Mouse (Mus musculus) mature B cell (primary cell): ENCODE measurements around the gene Rbfox3.

Experiments used
- in situ Hi-C: fragments of 300-500 bp; cut with MboI; formaldehyde crosslinking; loops from 2 replicates; pipeline ENCODE4 v1.14.3; 2019

Rbfox3 gene

DNA sequence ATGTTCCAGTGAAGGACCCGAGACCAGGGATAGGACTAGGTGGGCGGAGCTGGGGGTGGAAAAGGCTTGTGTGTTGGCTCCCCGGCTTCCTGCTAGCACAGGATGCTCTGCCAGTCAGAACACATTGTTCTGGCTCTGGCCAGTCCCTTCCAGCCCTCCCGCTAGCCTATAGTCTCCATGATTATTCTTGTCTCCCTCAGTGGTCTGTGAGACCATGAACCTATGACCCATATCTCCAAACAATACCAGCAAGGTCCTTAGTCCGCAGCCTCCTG lies 407.3 kb downstream of the Rbfox3 start:
- in situ Hi-C loops, result no loop called here

DNA sequence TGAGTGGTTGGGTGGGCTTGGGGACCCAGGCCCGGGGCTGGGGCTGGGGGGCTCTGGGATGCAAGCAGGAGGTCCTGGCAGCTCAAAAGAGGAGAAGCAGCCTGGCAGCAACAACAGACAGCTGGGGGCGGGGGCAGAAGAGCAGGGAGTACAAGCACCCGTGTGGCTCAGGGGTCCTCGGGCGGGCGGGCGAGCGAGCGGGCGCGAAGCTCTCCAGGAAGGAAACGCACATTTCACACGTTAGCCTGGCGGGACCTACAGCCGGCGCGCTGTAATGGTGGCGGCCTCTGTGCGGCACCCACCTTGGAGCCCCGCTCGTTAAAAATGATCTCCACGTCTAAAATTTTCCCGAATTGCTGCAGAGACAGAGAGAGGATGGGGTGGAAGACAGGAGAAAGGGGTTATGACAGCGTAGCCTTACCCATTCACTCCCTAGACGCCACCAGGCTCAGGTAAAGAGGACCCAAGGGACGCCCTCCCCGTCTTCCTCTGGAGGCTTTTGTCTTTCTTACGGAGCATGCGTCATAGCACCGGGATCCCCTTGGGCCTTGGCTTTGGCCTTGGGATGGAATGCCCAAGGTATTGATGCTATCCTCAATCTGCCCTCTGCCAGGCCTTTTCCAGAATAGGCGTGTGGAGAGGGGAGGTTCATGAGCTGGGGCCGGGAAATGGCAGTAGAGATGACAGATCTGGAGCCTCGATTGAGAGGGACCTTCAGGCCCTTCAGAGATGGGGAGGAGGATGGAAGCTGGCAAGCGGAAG lies 407.8 kb downstream of the Rbfox3 start:
- in situ Hi-C loops, result no loop called here

DNA sequence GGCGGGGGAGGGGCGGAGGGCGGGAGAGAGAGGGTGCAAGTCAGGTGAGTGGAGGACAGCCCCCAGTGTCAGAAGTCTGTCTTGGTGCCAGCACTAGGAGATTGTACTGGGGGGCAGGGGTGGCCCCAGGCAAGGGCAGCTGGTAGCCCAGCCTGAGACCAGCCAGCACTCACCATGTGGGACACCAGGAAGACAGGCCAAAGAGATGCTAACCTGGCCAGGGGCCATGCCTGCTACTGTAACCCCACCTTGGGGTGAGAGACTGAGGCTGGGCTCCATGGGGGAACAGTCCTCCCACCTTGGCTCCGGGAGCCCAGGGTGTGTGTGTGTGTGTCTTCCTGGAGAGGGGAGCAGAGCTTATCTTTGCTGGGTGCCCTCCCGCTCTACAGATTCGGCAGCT lies 408.4 kb downstream of the Rbfox3 start:
- in situ Hi-C loops, result no loop called here

DNA sequence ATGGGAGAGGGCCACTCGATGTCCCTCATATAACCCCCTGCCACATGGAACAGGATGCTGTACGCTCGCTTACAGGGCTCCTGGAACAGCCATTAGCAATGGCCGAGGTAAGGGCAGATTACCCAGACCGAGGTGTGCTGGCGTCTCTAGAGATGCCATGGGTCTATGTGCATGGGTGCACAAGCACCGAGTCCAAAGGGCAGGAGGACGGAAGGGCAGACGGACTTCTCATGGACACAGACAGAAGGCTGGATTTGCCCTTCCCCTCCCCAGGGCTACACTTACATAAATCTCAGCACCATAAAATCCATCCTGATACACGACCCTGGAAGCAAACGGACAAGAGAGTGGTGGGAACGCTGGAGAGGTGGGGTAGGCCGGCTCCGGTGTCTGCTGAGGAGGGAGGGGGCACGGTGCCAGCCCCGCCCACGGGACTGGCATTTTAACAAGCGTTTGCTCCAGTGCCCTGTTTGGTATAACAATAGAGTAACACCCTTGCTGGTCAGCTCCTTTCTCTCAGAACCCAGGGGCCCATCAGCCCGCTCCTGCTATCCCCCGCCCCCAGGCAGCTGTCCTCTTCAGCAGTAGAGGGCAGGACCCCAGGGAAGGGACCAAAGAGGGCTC lies 415.2 kb downstream of the Rbfox3 start:
- in situ Hi-C loops, result no loop called here

DNA sequence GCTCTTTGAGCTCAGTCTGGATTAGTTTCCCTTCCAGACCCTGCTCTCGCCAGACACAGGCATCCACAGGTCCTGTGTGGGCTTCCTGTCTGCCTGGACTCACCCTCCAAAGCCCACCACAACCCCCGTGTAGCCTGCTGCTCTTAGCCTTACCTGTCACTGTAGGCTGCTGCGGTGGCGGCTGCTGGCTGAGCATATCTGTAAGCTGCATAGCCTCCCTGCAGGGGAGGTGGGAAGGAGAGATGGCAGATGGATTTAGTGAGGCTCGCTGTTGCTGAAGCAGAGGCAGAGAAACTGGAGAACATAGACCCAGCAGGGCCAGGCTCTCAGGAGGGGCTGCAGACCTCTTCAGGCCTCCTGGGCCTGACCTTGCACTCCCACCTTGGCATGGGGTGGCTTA lies 416.3 kb downstream of the Rbfox3 start:
- in situ Hi-C loops, result no loop called here

DNA sequence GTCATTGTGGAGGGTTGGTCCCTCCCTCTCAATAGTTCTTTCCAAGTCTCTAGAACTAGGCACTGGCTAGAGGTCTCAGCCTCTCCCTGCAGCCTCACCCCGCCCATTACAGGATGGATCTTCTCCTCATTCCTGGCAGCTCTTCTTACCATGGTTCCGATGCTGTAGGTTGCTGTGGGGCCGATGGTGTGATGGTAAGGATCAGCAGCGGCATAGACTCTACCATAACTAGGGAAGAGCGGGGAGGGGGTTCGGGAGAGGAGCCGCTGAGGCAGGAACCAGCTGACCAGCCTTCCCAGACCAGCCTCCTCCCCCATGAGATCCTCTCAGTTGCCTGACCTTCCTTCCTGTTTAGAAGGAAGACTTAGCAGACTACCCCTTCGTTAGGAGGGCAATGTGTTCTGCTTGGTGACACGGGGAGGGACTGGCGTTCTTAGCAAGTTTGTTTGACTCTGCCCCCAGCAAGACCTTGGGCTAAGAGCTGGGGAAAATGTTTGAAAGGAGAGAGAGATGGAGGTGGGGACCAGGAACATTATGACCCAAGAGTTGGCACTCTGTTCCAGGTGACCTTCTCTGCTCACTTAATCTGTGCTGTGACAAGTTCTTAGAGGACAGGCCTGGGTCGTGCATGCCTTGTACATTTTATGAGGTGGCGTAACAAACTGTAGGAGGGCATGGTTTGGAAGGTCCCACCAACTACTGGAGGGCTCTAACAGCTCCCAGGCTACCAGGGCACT lies 417.2 kb downstream of the Rbfox3 start:
- in situ Hi-C loops, result no loop called here

DNA sequence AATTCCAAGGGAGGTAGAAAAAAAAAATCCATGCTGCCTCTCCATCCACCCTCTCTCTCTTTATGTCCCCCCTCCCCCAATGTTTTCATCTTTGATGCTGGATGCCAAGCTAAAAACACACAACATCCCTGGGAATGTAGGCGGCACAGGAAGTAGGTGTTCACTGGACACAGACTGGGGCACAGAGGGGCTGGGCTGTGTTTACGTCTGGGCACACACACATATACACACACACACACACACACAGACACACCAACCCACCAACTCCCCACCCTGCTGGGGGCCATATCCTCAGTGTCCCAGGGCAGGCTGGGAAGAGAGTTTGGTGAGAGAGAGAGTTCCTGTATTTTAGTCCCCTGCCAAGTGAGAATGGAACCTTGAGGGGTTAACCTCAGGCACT lies 417.9 kb downstream of the Rbfox3 start:
- in situ Hi-C loops, result no loop called here

DNA sequence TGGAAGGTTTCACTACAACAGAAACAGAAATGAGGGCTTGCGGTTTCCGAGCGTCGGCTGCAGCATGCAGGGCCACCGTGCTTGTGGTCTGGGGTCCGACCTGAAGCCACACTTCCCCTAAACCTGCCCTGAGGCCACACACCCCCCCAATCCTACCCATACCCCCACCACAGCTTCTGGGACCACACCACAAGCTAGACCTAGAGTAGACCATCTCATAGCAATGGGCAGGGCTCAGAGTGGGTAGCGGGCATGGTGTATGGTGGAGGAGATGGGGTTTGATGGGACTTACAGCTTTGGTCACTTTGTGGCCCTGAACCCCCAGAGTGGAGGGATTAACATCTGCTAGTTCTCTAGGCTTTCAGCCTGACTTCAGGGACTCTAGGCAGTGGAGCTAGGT lies 420.2 kb downstream of the Rbfox3 start:
- in situ Hi-C loops, result no loop called here

DNA sequence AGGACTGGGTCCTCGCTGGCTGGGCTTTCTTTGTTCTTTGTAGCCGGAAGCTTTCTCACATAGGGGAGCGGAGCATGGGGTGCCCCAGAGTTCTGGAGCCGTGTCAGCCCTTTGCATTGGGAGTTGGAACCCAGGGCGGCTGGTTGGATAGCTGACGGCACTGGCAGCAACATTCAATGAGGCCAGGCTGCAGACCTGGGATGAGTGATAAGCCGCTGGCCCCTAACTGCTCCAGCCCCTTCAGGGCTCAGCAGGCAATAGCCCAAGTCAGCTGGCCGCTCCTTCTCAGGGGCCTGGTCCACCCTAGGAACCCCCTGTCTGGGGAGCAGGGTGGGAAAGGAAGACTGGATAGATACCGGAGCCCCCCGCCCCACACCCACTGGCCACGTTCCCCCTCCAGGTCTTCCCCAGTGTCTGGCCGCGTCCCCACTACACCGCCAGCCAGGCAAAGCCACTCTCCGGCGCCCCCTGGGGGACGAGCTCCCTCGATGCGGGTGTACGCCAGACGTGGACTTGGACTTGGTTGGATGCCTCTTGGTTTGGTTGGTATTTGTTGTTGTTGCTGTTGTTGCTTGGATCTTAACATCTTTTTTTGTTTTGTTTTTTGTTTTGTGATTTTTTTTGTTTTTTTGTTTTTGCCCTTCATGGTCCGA lies 420.7 kb downstream of the Rbfox3 start:
- in situ Hi-C loops, result no loop called here

DNA sequence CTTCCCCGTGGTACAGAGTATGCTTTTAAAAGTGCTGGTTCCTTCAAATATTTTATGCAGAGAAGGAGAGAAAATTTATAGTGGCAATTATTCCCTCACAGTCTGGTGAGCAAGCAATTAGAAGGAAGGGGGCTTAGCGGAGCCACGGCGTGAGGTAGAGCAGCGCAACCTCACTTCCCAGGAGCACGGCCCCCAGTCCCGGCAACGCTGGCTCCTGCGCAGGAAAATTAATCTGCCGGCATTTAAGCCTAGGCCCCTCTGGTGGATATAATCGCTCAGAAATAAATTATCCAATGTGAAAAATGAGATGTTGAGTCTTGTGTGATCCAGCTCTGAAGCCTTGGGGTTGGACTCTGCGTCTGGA lies 422.5 kb downstream of the Rbfox3 start:
- in situ Hi-C loops, result no loop called here

DNA sequence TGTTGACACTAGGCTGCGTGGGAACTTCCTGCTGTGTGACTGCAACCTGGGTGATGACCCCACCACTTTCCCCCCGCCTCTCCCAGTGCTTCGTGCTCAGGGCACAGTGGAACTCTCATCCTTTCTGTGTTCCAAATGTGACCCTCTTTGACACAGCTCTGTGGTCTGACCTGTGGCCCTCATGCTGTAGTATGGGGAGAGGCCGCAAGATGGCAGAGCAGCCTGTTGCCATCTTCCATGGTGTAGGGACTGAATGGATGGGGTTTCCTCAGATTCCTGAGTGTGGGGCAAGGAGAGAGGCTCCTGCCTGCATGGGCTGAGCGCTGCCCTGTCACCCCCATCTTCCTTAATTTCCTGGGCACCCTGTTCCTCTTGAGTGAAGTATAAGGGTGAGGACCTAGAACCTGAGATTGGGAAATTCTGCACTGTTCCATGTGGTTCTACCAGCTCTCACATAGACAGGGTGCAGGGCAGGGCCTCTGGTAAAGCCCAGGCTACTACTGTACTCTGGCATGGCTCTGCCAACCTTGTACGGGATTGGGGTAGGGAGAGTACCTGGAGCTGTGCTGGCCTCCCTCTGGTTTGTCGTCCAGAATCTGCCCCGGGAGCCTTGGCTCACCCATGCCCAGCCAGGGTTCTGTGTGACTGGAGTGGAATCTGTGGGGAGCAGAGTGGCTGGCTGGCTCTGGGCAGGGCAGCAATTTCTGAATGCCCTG lies 423.0 kb downstream of the Rbfox3 start:
- in situ Hi-C loops, result no loop called here

DNA sequence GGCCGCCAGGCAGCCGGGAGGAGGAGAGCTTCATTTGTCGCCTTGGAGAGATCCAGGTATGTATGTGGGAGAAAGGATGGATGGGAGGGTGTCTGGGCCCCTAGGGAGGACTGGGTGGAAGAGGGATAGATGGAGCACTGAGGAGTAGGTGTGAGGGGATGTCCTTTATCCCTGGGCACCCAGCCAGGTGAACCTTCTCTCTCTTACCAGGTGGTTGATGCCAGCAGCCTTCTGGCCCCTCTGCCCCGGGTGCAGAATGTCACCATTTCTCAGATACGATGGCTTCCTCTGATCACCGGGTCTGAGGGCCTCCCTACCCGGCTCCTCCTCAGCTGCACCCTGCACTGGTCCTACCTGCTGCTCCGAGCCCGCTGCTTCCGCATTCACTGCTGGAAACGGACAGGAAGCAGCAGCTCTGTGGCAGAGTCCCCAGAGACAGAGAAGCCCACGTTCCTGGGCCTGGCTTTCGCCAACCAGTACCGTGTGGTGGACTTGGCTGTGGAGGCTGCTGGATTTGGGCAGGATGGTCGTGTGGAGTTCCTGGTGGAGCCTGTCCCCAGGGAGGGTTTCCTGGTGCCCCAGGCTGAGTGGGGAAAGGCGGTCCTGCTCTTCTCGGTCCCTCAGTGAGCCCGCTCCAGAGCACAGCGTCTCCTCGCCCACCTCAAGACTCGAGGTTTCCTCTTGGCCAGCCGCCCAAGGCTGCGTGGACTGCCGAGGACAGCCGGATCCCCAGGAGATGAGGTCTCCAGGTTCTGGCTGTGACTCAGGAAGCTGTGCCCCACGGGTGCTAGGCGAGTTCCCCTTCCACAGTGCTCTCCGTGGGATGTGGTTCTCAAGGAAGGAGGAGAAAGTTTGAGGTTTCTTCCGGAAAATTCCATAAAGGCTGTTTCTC lies 424.3 kb downstream of the Rbfox3 start:
- in situ Hi-C loops, result no loop called here

DNA sequence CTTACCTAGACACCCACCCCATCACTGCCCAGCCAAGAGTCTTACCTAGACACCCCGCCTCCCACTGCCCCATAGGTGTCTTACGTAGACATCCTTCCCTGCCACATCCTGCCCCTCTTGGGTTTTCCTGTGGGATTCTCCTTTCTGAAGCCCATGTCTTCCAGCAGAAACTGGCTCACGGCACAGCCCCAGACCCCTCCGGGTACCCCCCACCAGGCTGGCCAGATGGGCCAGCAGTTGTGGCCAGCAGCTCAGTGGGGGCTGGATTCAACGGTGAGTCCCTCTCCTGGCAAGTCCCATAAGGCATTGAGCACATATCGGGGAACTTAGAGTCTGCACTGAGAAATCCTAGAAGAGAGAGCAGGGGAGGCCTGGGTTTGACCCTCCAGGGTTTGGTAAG lies 425.1 kb downstream of the Rbfox3 start:
- in situ Hi-C loops, result no loop called here

DNA sequence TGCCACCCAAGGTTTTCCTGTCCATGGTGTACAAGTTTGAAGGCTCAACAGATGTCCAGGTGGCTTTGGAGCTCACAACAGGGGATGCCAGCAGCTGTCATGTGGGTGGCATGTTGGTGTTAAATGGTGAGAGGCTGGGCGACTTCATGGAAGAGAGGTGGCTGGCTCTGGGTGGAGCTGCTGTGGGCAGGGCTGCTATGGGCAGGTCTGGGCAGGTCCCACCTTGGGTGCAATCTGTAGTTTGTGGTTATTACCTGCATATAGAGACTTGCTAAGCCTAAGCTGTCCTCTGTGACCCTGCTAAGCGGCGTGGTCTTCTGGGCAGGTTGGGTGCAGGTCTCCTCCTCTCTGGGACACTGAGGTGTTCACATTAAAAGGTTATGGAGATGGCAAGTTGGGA lies 425.6 kb downstream of the Rbfox3 start:
- in situ Hi-C loops, result no loop called here

DNA sequence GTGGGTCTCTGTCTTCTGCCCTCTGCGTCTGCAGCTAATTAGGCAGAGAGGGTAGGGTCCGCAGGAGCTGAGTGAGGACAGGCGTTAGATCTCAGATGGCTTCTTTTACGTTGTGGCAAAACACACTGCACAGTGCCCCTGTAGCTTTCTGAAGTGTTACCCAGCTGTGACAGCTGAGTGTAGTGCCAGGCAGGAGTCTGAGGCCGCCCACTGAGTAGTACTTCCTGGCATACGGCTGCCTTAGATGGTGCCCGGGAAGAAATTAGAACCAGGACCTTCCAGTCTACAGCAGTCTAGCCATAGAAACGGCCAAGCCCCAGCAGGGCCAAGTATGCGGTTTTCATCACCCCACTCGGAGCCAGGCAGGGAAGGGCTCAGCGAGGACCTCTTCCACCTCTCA lies 426.1 kb downstream of the Rbfox3 start:
- in situ Hi-C loops, result no loop called here

DNA sequence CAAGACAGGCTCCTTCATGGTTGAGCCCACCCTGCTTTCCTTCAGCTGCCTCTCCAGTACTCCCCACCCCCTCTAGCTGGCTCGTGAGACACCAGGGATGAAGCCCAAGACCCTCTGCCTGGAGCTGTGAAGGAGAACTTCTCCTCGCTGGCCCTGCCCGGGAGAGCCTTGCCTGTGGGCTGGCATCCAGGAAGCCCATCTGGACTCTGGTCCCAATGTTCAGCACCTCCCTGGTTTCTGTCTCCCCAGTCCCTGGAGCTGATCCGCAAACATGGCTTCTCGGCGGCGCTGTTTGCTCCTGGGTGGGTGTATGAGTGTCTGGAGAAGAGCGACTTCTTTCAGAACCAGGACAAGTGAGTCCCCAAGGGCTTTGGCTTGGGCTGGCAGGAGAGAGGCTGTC lies 427.2 kb downstream of the Rbfox3 start:
- in situ Hi-C loops, result no loop called here

DNA sequence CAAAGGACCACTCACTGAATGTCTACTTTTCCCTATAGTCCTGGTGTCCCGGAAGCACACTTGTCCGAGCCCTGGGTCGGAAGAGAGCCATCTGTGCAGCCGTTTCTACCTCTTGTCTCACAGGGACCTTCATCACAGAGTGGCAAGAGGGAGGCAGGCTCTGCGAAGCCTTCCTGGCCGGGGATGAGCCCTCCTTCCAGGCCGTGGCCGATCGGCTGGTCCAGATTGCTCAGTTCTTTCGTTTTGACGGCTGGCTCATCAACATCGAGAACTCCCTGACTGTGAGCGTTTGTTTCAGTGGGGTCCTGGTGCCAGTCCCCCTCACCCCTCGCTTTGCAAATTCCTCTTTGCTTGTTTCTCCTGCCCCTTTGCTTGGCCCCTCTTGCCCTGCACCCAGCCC lies 429.6 kb downstream of the Rbfox3 start:
- in situ Hi-C loops, result no loop called here

DNA sequence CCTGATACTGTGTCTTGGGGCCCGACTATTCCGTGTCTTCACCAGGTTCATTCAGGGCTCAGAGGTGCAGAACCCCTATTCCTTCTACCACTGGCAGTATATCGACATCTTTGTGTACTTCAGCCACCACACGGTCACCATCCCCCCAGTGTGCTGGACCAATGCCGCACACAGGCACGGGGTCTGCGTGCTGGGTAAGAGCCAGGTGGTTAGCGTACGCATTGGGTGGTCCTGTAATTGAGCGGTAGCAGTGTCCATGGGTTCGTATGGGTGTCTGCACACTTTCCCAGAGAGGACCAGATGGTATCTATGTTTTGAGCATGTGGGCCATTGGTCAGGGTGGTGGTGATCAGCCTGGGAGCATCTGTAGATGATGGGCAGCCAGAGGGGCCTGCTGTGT lies 430.2 kb downstream of the Rbfox3 start:
- in situ Hi-C loops, result no loop called here

DNA sequence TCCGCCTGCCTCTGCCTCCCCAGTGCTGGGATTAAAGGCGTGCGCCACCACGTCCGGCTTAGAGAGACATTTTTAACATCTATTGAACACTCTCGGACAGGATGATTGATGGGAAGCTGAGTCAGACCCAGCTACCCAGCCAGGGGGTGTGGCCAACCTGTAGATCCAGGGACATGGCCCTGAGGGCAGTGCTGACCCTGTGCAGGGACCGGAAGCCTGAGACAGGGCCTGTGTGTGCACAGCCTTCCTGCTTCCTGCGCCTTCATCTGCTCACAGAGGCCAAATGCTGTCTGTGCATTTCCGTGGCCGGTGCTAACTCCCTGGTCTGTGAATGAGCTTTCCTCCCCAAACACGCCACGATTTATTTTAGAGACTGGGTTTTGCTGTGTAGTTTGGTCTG lies 431.6 kb downstream of the Rbfox3 start:
- in situ Hi-C loops, result no loop called here

DNA sequence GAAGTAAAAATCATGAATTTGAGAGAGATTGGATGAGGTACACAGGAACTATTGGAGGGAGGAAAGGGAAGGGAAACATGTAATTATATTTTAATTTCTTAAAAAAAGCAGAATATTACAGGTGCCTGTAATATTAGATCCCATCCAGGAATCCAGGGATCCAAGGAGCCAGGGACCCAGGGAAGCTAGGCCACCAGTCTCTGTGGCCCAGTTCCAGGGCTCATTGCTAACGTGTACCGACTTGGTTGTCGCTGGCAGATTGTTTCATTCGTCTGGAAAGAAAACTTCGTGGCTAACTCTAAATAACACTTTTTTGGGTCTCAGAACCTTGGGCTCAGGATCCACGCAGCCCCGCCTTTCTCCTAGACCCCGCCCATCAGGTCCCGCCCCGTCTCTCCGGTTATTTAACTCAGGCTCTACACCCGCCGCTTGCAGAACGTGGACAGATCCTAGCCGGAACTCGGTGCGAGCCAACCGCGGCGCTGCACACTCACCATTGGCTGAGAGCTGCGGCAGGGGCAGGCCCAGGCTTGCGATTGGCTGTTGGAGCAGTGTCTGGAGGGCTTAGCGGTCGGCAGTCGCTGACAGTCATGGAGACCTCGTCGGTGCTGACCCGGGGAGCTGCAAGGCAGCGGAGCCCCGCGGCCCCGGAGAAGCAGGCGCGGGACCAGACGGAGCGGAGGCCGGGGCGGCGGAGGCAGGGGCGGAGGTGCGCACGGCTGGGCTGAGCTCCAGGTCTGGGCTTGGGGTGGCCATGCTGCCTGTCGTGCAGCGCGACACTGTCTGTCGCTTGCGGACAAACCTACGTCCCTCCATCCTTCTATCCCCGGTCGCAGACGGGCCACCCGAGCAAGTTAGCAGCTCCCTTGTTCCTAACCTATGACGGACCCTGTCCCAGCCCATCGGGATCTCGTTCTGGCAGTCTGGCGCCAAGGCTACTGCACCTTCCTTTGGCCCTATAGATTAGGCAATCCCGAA lies 434.7 kb downstream of the Rbfox3 start, which contains the start of gene Engase:
TSS of gene Engase (plus strand) at position 434 of the 978 bp plus-strand sequence.
- in situ Hi-C loops, result no loop called here
